Mouse (Mus musculus): ENCODE data around the gene Sgk2. TPM values are rescaled to one million over a fixed set of nuclear protein-coding genes. Genes with fewer than 3 reads are reported as not detected.
"Not testable (repeated sequence)": the region's sequence is repeated elsewhere in the genome, so short reads cannot be mapped to it uniquely, and the experiment has no call there.

Gene Sgk2
- polyA plus RNA-seq, 1 experiment from 2014 or later: not detected

GRCm38 (mm10) chr2:163051691-163052090 is 64.6 kb downstream of the Sgk2 start:
- H3K27me3 ChIP-seq (replicated peaks; ENCODE audit: low read depth, poor library complexity, severe bottlenecking): no peaks in the 10 kb centered on the region
- 72% methylated on average over 1 of the region's 1 CpGs for WGBS

GRCm38 (mm10) chr2:163052101-163052500 is 65.0 kb downstream of the Sgk2 start:
- Histone ChIP-seq H3K27ac (replicated peaks) (no peak overlapping the region), H3K27me3 (replicated peaks; ENCODE audit: low read depth, poor library complexity, severe bottlenecking) (no peaks in the 10 kb centered on the region), H3K4me3 (no peak overlapping the region), H3K9me3 (no peaks in the 10 kb centered on the region), H3K36me3 (replicated peaks) (peaks cover 18% of the 10 kb centered on the region), H3K4me1 (peaks cover 46% of the 10 kb centered on the region)
- WGBS: 22% methylated on average over 4 of the region's 4 CpGs
- DNase-seq (ENCODE audit: low spot score): no peak

More at GRCm38 (mm10) chr2:163051691-163052090, 64.6 kb downstream of the Sgk2 start:
- no peak for DNase-seq (ENCODE audit: low spot score)
- peaks cover 42% of the 10 kb centered on the region for H3K4me1 ChIP-seq
- H3K4me3 ChIP-seq: no peak overlapping the region
- no peak overlapping the region for H3K27ac ChIP-seq (replicated peaks)
- H3K36me3 ChIP-seq (replicated peaks): peaks cover 22% of the 10 kb centered on the region
- H3K9me3 ChIP-seq: no peaks in the 10 kb centered on the region

GRCm38 (mm10) chr2:163052826-163053225 is 65.7 kb downstream of the Sgk2 start:
- WGBS: 73% methylated on average over 4 of the region's 4 CpGs
- Histone ChIP-seq H3K9me3 (no peaks in the 10 kb centered on the region), H3K27me3 (replicated peaks; ENCODE audit: low read depth, poor library complexity, severe bottlenecking) (no peaks in the 10 kb centered on the region), H3K27ac (replicated peaks) (no peak overlapping the region), H3K4me1 (peaks cover 46% of the 10 kb centered on the region), H3K36me3 (replicated peaks) (peaks cover 13% of the 10 kb centered on the region), H3K4me3 (no peak overlapping the region)
- DNase-seq (ENCODE audit: low spot score): no peak

DNA sequence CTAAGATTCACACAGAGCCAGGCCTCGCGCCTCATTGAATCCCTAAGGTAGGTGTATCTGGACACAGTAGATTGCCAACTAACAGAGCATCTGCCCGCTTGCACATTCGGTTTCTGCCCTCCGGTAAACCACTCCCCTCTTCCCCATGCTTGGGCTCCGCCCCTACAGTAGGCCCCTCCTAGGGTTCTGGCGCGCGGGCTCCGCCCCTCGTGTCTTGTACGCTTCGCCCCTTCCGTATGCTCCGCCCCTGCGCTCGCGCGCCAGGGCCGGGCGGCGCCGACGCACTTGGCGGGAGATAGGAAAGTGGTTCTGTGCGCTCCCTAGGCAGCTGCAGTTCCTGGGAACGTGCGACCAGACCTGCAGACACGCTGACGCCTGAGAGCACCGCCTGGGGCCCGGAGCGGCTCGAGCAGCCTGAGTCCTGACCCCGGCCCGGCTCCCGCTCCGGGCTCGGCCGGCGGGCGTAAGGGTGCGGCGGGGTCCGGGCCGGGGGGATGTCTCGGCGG is 67.3 kb downstream of the Sgk2 start, which contains the start of gene Mybl2:
Gene Mybl2, plus strand, starts transcription at position 353 of the 506 bp plus-strand sequence.
- Histone ChIP-seq H3K9me3 (no peaks in the 10 kb centered on the region), H3K27ac (replicated peaks) (peak within 1 kb of the TSS; percentile 91), H3K4me3 (peak within 1 kb of the TSS; percentile 88), H3K36me3 (replicated peaks) (peaks cover 8% of the 10 kb centered on the region), H3K4me1 (peaks cover 46% of the 10 kb centered on the region), H3K27me3 (replicated peaks; ENCODE audit: low read depth, poor library complexity, severe bottlenecking) (no peaks in the 10 kb centered on the region)
- peak; percentile 96 for DNase-seq (ENCODE audit: low spot score)
- under 1% methylated on average over 48 of the region's 48 CpGs for WGBS

- H3K4me1 ChIP-seq: peaks cover 46% of the 10 kb centered on the region
- no peaks in the 10 kb centered on the region for H3K9me3 ChIP-seq
- H3K4me3 ChIP-seq: peak overlapping the region; percentile 88
- peaks cover 14% of the 10 kb centered on the region for H3K36me3 ChIP-seq (replicated peaks)
- H3K27me3 ChIP-seq (replicated peaks; ENCODE audit: low read depth, poor library complexity, severe bottlenecking): no peaks in the 10 kb centered on the region
- under 1% methylated on average over 37 of the region's 38 CpGs for WGBS
- DNase-seq (ENCODE audit: low spot score): peak; percentile 61
- H3K27ac ChIP-seq (replicated peaks): peak overlapping the region; percentile 91
Measured at GRCm38 (mm10) chr2:163054891-163055494, 67.9 kb downstream of the Sgk2 start.

DNA sequence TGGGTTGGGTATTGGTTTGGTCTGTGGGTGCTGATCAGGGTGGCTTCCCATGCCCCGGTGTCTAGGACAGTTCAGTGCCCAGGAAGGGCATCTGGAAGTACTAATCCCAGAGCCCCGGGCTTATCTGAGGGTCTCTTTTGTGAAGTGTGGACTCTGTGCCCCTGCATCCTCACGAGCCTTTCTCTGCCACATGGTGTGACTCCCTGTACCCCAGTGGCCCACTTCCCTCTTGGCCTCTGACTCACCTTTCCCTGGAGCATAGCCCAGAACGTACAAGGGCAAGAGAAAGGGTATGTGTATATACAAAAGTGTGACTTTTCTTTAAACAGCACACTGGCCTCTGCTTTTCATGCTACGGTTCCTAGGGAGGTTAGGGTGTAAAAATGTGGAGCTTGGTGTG is 68.6 kb downstream of the Sgk2 start:
- H3K27me3 ChIP-seq (replicated peaks; ENCODE audit: low read depth, poor library complexity, severe bottlenecking): no peaks in the 10 kb centered on the region
- no peaks in the 10 kb centered on the region for H3K9me3 ChIP-seq
- peak overlapping the region; percentile 88 for H3K4me3 ChIP-seq
- DNase-seq (ENCODE audit: low spot score): peak; percentile 15
- H3K27ac ChIP-seq (replicated peaks): peak overlapping the region; percentile 91
- peaks cover 46% of the 10 kb centered on the region for H3K4me1 ChIP-seq
- H3K36me3 ChIP-seq (replicated peaks): peaks cover 13% of the 10 kb centered on the region
- WGBS: 36% methylated on average over 5 of the region's 5 CpGs

DNA sequence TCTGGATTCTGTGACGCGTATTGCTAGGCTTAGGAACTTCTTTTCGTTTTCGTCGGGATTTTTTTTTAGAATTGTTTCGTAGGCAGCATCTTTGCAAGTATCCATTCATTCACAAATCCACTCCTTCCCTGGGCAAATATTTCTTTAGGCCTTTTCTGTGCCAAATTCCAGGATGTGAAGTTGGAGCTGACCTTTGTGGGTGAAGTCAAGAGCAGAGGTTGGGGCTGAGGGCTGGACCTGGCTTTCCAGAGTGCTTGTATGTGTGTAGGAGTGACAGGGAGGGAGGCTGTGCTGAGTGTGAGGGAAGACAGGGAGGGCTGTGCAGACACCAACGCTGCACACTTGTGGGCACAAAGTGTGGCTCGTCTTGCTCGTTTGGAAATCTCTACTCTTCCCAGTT is 69.5 kb downstream of the Sgk2 start:
- H3K36me3 ChIP-seq (replicated peaks): peaks cover 22% of the 10 kb centered on the region
- no peaks in the 10 kb centered on the region for H3K27me3 ChIP-seq (replicated peaks; ENCODE audit: low read depth, poor library complexity, severe bottlenecking)
- H3K27ac ChIP-seq (replicated peaks): no peak overlapping the region
- peak overlapping the region; percentile 88 for H3K4me3 ChIP-seq
- 91% methylated on average over 9 of the region's 9 CpGs for WGBS
- DNase-seq (ENCODE audit: low spot score): no peak
- H3K4me1 ChIP-seq: peaks cover 46% of the 10 kb centered on the region
- no peaks in the 10 kb centered on the region for H3K9me3 ChIP-seq

DNA sequence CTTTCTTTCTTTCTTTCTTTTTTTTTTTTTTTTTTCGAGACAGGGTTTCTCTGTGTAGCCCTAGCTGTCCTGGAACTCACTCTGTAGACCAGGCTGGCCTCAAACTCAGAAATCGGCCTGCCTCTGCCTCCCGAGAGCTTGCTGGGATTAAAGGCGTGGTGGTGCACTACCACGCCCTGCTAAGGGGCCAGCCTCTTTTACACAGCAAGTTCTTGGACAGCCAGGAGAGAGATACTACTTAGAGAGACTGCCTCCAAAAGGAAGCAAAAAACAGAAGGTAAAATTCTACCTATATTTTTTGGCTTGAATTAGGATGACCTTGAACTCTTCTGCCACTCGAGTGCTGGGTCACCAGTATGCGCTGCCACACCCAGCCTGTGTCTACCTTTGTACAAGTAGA is 71.9 kb downstream of the Sgk2 start:
- H3K4me3 ChIP-seq; H3K27ac ChIP-seq (replicated peaks); DNase-seq (ENCODE audit: low spot score); H3K27me3 ChIP-seq (replicated peaks; ENCODE audit: low read depth, poor library complexity, severe bottlenecking); H3K9me3 ChIP-seq: not testable (repeated sequence)
- peaks cover 30% of the 10 kb centered on the region for H3K4me1 ChIP-seq
- 93% methylated on average over 7 of the region's 7 CpGs for WGBS
- peaks cover 46% of the 10 kb centered on the region for H3K36me3 ChIP-seq (replicated peaks)

DNA sequence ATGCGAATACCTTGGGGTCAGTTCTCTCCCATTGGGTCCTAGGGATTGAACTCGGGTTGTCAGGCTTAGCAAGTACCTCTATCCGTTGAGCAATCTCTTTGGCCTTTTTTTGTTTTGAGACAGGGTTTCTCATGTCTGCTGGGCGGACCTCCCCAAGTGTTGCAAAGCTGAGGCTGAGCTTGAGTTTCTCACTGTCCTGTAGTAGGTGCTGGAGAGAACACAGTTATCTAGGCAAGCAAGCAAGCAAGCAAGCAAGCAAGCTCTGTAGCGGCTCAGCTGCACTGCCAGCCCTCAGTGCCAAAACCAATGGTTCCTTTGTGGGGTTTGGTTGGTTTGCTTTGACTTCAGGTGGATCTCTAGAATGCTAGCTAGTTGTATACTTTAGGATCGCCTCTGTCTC is 73.5 kb downstream of the Sgk2 start:
- peaks cover 63% of the 10 kb centered on the region for H3K36me3 ChIP-seq (replicated peaks)
- H3K27ac ChIP-seq (replicated peaks): no peak overlapping the region
- DNase-seq (ENCODE audit: low spot score): no peak
- H3K4me3 ChIP-seq: no peak overlapping the region
- H3K27me3 ChIP-seq (replicated peaks; ENCODE audit: low read depth, poor library complexity, severe bottlenecking): no peaks in the 10 kb centered on the region
- H3K9me3 ChIP-seq: no peaks in the 10 kb centered on the region
- 79% methylated on average over 6 of the region's 6 CpGs for WGBS
- peaks cover 14% of the 10 kb centered on the region for H3K4me1 ChIP-seq

- Histone ChIP-seq H3K9me3 (no peaks in the 10 kb centered on the region), H3K27ac (replicated peaks) (no peak overlapping the region), H3K4me1 (peaks cover 6% of the 10 kb centered on the region; the same call in 1 of the 2 replicates), H3K27me3 (replicated peaks; ENCODE audit: low read depth, poor library complexity, severe bottlenecking) (no peaks in the 10 kb centered on the region), H3K4me3 (no peak overlapping the region), H3K36me3 (replicated peaks) (peaks cover 71% of the 10 kb centered on the region)
- WGBS: 81% methylated on average over 8 of the region's 8 CpGs
- DNase-seq (ENCODE audit: low spot score): no peak
Measured at GRCm38 (mm10) chr2:163061203-163062118, 74.3 kb downstream of the Sgk2 start.

- H3K27me3 ChIP-seq (replicated peaks; ENCODE audit: low read depth, poor library complexity, severe bottlenecking): no peaks in the 10 kb centered on the region
- no peaks in the 10 kb centered on the region for H3K4me1 ChIP-seq
- H3K4me3 ChIP-seq: no peak overlapping the region
- DNase-seq (ENCODE audit: low spot score): no peak
- peaks cover 77% of the 10 kb centered on the region for H3K36me3 ChIP-seq (replicated peaks)
- 80% methylated on average over 6 of the region's 6 CpGs for WGBS
- no peak overlapping the region for H3K27ac ChIP-seq (replicated peaks)
- H3K9me3 ChIP-seq: no peaks in the 10 kb centered on the region
Measured at GRCm38 (mm10) chr2:163062119-163062508, 75.0 kb downstream of the Sgk2 start.
